Mouse (Mus musculus) heart, adult 8-10 months (tissue): ENCODE data around the gene Ccdc6. TPM values are rescaled to one million over a fixed set of nuclear protein-coding genes. Genes with fewer than 3 reads are reported as not detected.

Source experiments
- DNase-seq: peaks from one replicate; pipeline ENCODE4 v3.0.0; 2022; ENCODE audit warnings: low spot score
- total RNA-seq, 4 experiments: library from RNA; stranded (reverse); gene quantifications; 2 replicates each; pipeline ENCODE4 v1.2.4; 2022

The Ccdc6 gene
- total RNA-seq, 4 experiments from 2014 or later = 23.3 to 28.6 (median 24.9) TPM

DNA sequence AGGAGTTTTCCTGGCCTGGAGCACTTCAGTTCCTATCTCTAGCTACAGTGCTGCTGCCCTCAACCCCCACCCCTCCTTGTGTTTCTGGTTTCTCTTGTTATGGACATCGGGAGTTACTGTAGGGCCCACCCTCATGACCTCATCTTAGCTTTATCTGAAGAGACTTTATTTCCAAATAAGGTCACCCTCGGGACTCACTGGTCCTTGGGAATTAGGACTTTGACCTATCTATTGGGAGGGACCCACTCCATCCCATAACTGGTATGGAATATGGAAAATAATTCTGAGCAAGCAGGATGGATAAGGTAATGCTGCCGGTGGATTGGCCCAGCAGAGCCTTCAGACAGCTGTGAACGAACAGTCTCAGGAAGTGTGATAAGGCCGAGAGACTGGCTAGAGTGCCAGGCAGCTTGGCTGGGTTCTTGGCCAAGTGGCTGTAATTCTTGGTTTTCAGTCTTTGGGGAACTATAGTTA, 35.2 kb downstream of the Ccdc6 start:
- peak; percentile 21 for DNase-seq

DNA sequence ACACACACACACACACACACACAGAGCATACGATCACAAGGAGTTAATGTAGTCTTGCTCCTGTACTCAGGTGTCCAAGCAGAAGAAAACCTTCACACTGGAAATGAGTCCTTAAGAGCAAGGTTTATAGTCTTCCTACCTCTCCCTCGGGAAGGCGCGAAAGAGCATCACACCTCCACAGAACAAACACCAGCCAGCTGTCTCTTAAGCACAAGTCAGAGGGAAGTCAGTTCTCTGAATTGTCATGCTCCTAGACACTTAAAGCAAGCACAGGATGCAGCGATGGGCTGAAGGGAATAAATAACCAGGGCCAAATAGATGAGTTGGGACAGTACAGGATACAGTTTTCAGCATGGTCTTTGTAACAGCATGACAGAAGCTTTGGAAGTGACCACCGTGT, 35.8 kb downstream of the Ccdc6 start:
- no peak for DNase-seq

DNA sequence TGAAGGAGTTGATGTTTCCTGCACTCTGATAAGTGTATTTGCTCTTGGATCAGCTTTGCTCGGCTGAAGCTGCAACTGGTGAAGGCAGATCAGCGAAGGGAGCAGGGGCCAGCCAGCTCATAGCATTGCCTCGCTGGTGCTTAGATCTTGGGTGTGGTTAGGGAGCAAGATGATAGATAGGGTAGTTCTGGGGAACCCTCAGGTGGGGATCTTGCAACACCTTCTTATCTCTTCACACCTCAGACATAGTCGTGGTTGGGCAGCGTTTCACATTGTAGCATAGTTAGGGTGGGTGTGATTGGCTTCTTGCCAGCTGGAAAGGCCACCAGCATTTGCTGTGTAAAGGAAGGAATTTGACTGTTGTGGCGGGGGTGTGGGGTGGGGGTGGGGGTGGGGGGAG, 36.3 kb downstream of the Ccdc6 start:
- no peak for DNase-seq

DNA sequence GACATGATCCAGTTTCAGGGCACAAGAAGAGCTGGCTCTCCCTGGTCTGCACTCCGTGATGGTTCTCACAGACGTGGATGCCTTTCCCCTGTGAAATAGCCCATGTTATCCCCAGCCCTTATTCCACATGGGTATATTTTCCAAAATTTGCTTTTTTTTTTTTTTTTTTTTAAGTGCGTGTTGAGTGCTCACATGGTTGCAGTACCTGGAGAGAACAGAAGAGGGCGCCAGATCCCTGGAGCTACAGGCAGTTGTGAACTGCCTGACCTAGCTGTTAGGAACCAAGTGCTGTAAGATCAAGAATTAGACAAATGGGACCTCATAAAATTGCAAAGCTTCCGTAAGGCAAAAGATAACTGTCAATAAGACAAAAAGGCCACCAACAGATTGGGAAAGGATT, 38.8 kb downstream of the Ccdc6 start:
- no peak for DNase-seq

DNA sequence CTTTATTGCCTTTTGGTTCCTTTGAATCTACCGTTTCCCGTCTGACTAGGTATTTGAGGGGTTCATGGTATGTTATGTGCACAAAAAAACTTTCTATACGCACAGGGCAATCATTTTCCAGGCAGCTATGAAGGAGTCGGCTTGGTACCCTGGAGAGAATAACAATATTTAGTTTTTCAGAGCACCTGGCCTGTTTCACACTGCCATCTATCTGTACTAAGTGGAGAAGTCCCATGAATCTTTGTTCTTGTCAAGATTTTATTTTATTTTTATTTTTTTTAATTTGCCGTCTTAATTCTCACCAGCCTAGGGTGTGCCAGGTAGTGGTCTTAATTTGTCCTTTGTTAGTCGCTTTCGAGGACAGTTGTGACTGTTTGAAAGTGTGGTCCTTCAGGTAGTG, 40.7 kb downstream of the Ccdc6 start:
- no peak for DNase-seq

DNA sequence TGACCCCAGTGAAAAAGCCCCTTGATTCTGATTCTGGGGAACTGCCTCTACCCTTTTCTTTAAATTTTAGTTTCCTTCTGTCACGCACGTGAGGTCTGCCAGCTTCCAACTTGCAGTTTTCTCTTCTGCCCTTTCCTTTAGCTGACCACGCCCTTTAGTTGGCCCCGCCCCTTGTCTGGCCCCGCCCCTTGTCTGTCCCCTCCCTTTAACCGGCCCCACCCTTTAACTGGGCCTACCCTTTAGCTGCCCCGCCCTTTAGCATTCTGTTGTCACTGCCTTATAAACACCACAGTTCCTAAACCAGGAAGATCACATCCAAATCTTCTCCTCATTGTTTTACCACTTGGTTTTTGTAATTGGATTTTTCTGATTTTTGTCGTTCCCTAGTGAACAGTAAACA, 41.2 kb downstream of the Ccdc6 start:
- DNase-seq = no peak

DNA sequence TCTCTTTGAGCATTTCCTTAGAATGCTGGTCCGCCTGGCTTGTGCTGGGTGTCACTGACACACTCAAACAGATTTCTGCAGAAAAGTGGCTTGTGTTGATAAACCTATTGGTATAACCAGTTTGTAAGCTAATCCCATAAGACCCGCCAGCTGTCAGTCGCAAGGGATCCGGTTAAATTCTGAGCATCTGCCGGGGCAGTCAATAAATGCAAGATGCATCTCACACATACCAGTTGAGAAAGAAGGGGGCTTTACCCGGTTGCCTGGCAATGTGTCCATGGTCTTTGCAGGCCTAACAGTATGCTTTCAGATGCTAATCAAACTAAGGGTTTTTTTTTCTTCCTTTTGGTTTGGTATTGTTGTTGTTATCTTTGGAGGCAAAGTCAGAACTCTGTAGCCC, 42.4 kb downstream of the Ccdc6 start:
- no peak for DNase-seq

DNA sequence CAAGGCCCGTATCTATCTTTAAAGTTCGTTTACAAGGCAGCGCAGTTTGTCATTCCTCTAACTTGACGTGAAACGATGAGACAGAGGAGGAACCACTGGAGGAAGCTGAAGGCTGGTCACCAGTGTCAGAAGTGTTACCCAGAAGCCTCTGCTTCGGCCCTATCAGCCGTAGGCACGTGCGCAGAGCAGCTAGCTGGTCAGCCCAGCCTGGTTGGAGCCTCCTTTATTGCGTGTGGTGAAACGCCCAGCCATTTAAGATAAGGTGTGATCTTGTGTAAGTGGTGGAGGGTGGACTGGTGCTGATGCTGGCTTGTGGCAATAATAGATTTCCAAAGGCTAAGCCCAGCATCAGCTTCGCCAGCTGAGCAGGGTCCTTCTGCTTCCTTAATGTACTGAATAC, 43.5 kb downstream of the Ccdc6 start:
- DNase-seq = no peak

DNA sequence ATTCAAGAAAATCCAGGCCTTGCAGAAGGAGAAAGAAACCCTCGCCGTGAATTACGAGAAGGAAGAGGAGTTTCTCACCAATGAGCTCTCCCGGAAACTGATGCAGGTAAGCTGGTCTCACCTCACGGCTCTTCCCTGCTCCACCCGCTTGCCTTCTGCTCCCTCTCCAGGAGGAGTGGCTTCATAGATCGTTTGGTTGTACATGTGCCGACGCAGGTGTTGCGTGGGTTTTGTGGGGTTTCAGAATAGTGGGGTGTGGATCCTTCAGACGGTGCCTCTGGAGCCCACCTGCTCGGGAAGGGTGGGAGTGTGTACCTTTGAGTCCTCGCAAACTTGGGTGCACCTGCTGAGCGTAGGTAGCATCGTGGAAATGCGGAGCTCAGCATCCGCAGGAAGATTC, 45.7 kb downstream of the Ccdc6 start:
- no peak for DNase-seq

DNA sequence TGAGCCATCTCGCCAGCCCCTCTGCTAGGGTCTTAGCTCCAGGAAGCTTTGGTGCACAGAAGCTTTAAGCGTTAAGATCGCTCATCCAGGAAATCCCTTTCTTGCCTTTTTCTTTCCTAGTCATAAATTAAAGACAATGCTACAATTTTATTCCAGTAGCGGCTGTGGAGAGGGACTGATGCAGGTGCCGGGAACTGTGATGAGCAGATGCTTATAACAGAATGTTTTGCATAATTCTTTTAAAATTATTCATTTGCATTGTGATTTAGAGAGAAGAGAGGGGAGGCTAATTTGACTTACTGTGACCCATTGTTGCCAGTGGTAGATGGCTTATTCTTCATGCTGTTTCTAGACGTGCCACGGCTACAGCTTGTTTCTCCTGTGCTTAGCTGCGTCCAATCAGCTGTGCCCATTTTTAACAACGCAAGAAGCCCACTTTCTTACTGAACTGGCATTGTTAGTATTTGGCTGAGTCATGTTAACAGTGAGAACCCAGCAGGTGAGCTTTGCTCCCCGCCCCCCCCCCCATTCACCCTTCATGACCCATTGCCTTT, 47.2 kb downstream of the Ccdc6 start:
- DNase-seq = no peak

DNA sequence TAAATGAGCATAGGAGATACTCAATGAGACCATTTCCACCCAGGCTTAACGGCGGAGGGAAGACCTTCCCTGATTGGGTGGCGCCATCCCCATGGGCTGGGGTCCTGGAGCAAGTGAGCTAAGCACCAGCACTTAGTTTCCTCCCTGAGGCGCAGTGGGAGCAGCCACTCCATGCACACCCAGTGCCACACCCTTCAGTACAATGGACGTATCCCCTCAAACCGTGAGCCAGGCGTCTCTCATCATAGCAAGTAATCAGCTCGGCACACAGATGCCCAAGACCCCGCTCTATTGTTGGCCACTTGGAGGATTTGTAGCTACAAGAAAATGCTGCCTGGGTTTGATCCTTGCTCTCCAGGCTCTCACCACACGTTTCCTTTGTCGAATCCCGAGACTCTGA, 49.0 kb downstream of the Ccdc6 start:
- no peak for DNase-seq

DNA sequence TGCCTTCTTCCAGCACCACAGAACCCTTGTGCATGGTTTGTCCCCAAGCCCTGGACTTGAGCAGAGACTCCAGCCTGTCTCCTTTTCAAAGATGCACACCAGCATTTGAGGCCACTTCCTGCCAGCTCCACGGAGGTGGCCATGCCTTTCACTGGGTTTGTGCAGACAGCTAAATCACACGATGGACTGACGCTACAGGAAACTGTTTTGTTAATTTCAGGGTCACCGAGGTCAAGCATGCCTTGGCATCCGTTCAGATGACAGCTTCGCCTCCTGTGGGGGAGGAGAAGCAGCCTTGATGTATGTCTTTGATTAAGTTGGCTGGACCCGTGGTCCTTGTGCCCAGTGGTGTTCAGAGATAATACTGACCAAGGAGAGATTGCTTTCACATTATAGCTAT, 52.2 kb downstream of the Ccdc6 start:
- no peak for DNase-seq

DNA sequence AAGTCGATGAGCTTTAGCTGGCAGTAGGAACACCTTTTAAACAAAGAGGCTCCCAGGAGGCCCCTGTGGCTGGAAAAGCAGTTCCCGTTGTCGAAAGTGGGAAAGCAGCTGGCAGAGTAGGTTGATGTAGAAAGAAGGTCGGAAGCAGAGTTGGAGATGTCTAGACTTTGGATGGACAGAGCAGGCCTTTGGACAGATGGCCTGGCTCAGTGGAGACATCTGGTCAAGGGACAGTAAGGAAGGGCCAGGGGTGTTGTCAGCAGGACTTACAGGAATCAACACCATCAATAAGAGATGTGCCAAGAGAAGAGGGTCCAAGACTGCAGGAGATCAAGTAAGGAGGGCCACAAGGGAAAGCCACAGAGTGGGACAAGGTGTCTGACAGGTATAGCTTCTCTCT, 53.4 kb downstream of the Ccdc6 start:
- peak; percentile 33 for DNase-seq

DNA sequence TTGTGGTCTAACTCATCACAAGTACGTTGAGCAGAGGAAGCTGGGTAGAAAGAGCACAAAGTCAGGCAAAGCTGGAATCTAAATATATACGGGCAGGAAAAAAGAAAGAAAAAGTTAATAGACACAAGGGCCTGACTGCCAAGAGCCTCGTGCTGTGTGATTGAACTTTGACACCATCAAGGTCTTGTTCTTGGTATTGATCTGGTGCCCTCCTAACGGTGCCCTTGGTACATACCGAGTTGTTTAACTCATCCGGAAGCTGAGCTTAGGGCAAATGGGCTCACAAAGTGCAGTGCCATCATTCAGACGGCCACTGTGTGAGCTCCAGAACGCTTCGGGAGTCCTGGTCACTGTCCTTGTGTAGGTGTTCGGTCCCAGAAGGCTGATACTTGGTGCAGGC, 54.2 kb downstream of the Ccdc6 start:
- DNase-seq = no peak

DNA sequence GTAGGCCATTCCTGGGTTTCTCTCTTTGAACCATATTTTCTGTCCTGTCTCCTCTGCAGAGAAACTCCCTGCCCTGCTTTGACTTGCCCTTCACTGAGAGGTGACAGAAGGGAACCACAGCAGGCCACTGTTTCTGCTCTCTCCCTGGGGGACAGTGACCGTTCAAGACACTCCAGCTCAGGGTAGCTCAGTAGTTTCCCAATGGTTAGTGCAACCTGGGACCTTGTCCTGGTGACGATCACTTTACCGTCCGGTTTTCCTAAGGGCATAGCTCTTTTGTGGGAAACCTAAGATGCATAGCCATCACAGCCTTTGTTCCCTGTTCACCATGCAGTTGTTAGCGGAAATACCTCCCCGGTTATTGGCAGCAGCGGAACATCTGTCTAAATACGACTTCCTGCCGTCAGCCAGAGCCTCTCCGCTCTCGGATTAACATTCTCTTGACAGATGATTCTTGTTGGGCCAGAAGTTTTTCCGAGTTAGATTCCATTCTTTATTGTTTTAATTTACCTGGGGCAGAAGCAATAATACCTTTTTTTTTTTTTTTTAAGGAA, 55.3 kb downstream of the Ccdc6 start:
- peak; percentile 49 for DNase-seq

DNA sequence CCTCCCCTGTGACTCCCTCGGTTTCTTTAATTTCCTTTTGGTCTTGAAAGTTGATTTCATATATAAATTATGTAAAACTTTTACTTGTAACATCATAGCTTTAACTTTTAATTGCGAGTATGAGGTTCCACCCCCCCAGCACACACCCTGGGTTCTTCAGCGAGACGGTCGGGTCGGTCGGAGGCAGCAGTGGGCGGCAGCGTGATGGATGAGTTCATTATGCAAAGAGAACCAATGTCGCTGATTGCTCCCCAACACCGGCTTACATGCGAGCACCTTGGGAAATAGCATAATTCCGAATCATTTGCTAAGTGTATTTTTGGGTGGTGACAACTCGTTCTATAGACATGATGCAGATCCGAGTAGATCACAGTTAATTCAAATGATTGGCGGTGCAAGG, 56.9 kb downstream of the Ccdc6 start:
- no peak for DNase-seq

DNA sequence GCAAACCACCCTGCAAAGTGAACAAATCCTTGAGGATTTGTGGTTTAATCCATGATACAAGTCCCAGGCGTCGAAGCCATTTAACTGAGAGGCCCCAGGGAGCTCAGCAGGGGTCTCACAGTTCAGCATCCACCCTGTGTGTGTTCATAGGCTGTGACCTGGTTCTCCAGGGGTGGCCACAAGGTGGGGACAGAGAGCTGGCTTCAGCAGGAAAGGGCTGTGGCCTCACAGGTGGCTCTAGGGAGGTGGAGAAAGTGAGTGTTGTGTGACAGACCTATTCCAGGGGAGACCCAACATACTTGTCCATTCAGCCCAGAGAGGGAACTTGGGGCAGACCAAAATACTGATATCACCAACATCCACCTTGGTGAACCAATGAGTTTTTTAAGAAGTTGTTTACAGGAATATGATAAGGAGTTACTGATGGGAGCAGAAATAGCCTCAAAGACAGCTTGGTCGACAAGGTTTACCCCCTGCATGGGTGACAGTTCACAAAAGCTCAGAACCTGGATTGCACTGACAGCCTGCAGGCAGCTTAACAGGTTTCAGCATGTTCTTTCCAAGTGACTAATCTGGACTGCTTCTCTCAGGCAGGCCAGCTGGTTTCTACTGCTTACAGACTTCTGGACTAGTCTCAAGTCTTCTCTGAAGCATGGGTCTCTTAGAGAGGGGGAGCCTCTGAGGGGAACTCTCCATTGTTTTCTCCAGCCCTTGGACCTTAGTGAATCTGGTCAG, 59.7 kb downstream of the Ccdc6 start:
- DNase-seq = no peak

DNA sequence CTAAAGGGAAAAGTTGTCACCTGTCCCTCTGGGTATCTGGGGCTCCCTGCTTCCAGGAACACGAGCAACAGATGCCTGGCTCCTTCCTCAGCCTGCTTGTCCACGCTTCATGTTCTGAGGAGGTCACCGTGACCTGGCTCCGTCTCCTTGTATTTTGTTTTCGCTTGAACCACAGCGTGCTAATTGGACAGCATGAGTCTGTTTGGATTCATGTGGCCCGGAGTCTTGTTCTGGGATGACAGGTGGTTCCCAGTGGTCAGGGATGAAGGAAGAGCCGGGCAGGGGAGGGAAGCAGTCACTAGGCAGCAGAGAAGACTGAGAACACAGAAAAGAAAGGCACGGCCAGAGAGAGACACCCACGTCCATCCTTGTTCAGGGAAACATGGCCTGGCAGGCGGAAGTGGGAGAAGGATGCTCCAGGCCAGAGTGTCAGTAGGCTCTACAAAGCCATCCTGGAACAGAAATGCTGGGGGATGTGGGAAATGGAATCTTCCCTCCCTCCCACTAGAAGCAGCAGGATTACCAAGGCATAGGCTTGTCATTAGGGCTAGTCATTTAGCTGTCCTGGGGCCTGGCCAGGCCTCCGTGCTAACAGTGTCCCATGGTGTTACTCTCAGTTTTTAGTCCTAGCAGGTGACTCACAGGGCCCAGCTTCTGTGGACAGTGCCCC, 62.9 kb downstream of the Ccdc6 start:
- DNase-seq = no peak

DNA sequence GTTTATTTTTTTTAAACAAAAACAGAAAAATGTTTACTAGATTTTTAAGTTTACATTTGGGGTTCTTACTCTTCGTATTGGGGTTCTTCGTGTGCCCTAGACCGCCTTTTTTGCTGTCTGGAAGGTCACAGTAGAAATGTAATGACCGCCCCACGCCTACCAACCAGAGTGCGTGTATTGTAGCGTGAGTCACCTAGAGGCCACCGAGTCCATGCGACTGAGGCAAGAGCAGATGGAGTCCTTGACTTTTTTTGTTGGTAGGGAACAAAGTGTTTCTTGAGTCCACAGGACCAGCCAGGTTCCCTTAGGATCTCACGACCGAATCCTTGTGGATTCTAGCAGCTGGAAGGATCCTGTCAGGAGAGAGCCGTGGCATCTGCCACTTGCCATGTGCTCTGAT, 63.9 kb downstream of the Ccdc6 start:
- DNase-seq = no peak

DNA sequence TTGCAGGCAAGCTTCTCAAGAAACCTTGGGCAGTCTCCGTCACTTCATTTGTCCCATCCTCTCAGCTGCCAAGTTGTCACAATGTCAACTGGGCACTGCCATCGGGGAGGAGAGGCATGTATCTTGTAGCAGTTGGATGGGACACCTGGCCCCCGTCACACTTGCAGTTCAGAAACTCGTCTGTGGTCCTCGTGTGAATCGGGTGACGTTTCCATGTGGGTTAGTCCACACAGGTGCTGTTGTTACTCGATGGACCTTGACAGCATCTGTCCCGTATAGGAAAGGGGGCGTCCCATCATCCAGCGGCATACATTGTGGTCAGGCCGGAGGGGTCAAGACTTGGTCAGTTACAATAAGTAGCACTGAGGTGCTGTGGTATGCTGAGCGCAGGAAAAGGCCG, 64.6 kb downstream of the Ccdc6 start:
- no peak for DNase-seq

DNA sequence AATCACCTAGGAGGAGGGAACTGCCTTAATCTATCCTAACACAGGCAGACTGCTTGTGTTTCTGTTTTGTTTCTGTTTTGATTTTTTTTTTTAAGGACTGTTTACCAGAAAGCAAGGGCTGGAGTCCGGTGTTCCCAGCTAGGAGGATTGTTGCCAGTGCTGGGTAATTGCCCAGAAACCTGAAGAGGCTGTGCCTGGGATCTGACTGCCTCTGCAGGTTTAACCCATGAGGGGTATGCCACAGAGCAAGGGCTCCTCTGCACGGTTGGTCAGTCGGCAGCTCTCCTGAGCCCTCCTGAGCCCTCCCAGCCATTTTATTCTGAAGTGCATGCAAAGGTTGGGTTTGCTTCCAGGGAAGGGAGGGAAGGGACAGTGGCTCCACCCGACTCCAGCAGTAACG, 66.8 kb downstream of the Ccdc6 start:
- no peak for DNase-seq

DNA sequence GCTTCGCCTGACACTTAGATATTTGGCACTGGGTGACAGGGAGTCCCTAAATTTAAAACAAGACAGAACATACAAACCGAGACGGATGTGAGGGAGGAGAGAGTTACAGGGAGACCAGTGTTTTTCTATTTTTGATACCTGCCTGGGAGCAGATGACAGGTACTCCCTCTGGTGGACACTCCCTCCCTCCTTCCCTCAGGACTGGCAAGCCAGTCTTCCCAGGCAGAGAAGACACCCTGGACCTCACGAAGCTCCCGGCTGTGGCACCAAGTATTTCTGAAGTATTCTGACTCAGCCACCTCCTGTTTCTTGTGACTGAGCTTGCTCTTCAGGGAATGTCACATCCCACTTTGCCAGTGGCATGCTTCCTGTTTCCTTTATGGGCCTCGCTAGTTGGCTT, 69.0 kb downstream of the Ccdc6 start:
- no peak for DNase-seq

DNA sequence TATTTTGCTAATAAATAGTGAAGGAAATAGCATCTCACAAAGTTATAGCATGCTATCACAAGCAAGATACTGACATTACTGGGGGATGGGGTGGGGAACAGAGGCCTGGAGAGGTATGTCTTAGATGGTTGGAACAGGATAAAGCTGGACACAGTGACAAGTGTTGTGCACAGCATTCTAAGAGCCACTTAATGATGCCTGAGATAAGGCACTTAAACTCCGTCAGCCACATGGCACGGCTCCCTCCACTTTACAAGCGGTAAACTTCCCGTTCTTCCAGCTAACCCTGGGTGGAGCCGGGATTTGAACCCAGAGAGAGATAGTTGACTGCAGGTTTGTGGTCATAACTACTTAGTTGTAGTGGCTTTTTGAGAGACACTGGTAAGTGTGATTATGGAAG, 69.5 kb downstream of the Ccdc6 start:
- no peak for DNase-seq
